Mouse (Mus musculus): ENCODE results near the gene Ppp1r21.
A peak's percentile ranks its signal among the peaks of the same experiment; 100 is the strongest.

Gene Ppp1r21

GRCm38 (mm10) chr17:88530236-88530619, 310 bp downstream of the Ppp1r21 start:
- no peak for DNase-seq (ENCODE audit: low spot score)

- no peak for DNase-seq (ENCODE audit: low spot score)
Observed at GRCm38 (mm10) chr17:88530667-88531066, 749 bp downstream of the Ppp1r21 start.

GRCm38 (mm10) chr17:88531176-88531575, 1.3 kb downstream of the Ppp1r21 start:
- no peak for DNase-seq (ENCODE audit: low spot score)

GRCm38 (mm10) chr17:88537842-88538430, 8.0 kb downstream of the Ppp1r21 start:
- no peak for DNase-seq (ENCODE audit: low spot score)

GRCm38 (mm10) chr17:88542771-88543416, 13.0 kb downstream of the Ppp1r21 start:
- DNase-seq (ENCODE audit: low spot score): no peak

- no peak for DNase-seq (ENCODE audit: low spot score)
Observed at GRCm38 (mm10) chr17:88543417-88543782, 13.5 kb downstream of the Ppp1r21 start.

GRCm38 (mm10) chr17:88545217-88545784, 15.4 kb downstream of the Ppp1r21 start:
- no peak for DNase-seq (ENCODE audit: low spot score)

- DNase-seq (ENCODE audit: low spot score): no peak
Observed at GRCm38 (mm10) chr17:88546745-88547144, 16.8 kb downstream of the Ppp1r21 start.

GRCm38 (mm10) chr17:88549411-88550191, 19.7 kb downstream of the Ppp1r21 start:
- DNase-seq (ENCODE audit: low spot score): no peak

GRCm38 (mm10) chr17:88550351-88550750, 20.4 kb downstream of the Ppp1r21 start:
- no peak for DNase-seq (ENCODE audit: low spot score)

GRCm38 (mm10) chr17:88550981-88551940, 21.3 kb downstream of the Ppp1r21 start:
- no peak for DNase-seq (ENCODE audit: low spot score)

GRCm38 (mm10) chr17:88552556-88552955, 22.6 kb downstream of the Ppp1r21 start:
- DNase-seq (ENCODE audit: low spot score): no peak

GRCm38 (mm10) chr17:88553001-88553449, 23.1 kb downstream of the Ppp1r21 start:
- no peak for DNase-seq (ENCODE audit: low spot score)

- no peak for DNase-seq (ENCODE audit: low spot score)
Observed at GRCm38 (mm10) chr17:88553473-88554087, 23.7 kb downstream of the Ppp1r21 start.

- DNase-seq (ENCODE audit: low spot score): no peak
Observed at GRCm38 (mm10) chr17:88556176-88556575, 26.3 kb downstream of the Ppp1r21 start.

- no peak for DNase-seq (ENCODE audit: low spot score)
Observed at GRCm38 (mm10) chr17:88556688-88557087, 26.8 kb downstream of the Ppp1r21 start.

- peak; percentile 79 for DNase-seq (ENCODE audit: low spot score)
Observed at GRCm38 (mm10) chr17:88558168-88558842, 28.4 kb downstream of the Ppp1r21 start.

- no peak for DNase-seq (ENCODE audit: low spot score)
Observed at GRCm38 (mm10) chr17:88563611-88564010, 33.7 kb downstream of the Ppp1r21 start.

GRCm38 (mm10) chr17:88569807-88570540, 40.1 kb downstream of the Ppp1r21 start:
- DNase-seq (ENCODE audit: low spot score): no peak

- no peak for DNase-seq (ENCODE audit: low spot score)
Observed at GRCm38 (mm10) chr17:88570784-88571183, 40.9 kb downstream of the Ppp1r21 start.

Data from layer of hippocampus, adult 11-12 months (tissue).